Mouse (Mus musculus): ENCODE data around the gene Elovl6. TPM values are rescaled to one million over a fixed set of nuclear protein-coding genes. Genes with fewer than 3 reads are reported as not detected.

Elovl6 gene
- total RNA-seq, 2 experiments from 2014 or later = 36.3 to 48.3 TPM

DNA sequence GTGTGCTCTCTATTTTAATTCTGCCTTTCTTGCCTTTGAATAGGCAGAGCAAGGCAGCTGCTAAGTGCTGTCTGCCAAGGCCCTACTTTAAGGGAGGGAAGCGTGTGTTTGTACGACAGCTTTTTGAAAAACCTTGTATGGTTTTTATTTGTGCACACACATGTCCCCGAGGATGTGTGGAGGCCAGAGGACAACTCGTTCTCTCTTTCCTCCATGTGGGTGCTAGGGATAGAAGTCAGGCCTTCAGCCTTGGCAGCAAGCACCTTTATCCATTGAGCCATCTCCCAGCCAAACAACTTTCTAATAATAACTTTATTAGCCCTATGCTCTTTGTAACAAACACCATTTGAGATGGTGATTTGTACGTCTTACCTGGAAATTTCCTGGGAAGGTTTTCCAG, 34.7 kb downstream of the Elovl6 start:
- DNase-seq = no peak

DNA sequence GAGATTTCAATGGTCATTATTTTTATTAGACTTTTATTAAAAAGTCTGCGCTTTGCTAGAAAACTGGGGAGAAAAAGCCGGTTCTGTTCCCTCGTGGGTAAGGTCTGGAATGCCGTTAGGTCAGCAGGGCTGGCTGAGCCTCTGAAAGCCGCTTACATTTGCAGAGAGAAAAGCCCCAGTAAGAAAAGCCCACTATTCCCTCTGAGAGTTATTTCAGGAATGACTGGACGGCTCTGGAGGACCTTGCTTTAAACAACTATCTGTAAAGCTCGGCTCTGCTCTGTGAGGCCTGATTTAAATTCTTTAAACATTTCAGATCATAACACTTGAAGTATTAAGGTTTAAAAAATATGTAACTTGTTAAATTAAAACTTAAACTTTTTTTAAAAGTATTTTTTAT, 36.4 kb downstream of the Elovl6 start:
- no peak for DNase-seq

DNA sequence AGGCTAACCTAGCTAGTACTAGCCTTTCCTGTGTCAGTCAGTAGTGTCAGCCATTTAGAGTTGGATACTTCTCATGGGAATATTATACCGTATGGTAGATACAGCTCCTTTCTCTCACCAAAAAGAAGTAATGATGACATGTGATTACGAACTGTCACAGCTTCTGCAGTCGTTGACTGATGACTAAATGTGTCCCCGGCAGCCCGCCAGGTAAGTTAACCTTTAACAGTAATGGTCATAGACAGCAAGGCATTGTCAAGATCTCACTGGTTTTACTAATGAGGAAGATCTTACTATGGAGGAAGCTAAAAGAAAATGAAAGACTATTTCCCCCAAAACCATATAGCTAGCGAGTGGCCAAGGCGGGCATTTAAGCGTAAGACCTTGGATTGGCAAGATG, 38.8 kb downstream of the Elovl6 start:
- no peak for DNase-seq

DNA sequence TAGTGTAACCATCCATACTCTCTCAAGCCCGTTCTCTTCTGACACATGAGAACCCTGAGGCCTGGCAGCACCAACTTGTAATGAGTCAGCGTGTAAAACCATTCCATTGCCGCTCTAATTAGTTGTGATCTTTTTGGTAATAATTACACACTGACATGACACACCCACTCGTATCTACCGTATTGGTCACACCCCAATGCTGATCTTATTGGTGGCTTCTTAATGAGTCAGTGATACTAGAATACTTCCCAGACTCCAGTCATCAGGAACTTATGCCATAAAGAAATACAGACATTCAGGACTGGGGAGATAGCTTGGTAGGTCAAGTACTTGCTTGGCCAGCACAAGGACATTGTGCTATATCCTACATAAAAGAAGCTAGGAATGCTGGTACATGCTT, 39.5 kb downstream of the Elovl6 start:
- no peak for DNase-seq

DNA sequence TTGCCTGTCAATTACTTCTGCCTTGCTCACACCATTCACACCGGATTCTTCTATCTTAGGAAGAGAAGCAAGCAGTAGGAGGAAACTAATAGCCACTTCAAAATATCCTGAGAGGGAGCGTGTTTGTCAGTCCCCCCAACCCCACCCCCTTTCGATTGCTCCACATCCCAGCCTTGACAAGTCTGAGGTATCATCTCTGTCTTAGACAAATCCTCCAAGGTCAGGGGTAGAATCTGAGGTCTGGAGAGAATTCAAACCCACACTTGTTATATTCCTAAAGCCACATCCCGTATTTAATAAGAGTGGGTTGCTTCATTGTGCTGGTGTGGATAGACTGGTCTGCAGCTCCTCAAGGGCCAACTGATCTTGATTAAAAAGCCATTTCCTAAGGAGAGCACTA, 40.8 kb downstream of the Elovl6 start:
- DNase-seq = no peak

DNA sequence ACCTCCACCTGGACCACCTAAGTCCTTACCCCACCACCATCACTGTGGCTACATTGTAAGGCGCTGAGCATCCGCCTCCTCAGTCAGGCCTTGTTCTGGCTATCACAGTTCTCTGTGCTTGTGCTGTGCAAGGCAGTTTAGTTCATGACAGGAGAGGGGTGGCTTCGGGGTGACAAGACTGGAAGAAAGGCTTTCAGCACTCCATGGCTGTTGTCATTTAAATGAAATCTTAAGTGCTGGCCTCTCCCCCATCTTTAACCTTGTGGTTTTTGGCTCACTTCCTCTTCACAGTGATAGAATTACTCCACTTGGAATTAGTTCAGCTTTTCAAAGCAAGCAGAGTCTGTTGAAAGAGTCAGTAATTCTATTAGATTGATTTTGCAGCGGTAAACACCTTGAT, 41.5 kb downstream of the Elovl6 start:
- DNase-seq = no peak

DNA sequence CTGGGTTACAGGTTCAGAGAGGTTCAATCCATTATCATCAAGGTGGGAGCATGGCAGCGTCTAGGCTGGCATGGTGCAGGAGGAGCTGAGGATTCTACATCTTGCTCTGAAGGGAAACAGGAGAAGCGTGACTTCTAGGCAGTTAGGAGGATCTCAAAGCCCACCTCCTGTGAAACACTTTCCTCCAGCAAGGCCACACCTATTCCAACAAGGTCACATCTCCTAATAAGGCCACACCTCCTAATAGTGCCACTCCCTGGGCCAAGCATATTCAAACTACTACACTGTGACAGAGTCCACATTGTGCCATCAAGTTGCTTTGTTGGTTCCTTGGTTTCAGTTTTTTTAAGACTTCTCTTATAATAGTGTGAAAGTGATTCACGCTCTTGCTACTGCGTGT, 42.9 kb downstream of the Elovl6 start:
- DNase-seq = no peak

DNA sequence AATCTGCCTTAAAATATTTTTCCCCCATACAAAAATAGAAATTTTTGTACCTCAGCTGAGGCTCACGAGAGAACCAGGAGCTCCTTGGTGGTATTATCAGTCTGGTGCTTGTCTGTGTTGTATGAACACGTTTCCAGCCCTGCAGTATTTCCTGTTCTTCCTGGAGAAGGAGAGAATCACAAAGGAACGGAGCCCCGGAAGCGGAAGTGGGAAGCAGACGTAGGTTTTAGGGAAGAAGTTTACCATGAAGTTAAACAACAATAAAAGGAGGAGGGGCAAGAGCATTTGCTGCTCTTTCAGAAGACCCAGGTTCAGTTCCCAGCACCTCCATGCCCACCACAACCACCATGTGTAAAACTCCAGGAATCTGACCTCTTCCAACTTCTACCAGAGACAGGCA, 44.4 kb downstream of the Elovl6 start:
- DNase-seq = no peak

DNA sequence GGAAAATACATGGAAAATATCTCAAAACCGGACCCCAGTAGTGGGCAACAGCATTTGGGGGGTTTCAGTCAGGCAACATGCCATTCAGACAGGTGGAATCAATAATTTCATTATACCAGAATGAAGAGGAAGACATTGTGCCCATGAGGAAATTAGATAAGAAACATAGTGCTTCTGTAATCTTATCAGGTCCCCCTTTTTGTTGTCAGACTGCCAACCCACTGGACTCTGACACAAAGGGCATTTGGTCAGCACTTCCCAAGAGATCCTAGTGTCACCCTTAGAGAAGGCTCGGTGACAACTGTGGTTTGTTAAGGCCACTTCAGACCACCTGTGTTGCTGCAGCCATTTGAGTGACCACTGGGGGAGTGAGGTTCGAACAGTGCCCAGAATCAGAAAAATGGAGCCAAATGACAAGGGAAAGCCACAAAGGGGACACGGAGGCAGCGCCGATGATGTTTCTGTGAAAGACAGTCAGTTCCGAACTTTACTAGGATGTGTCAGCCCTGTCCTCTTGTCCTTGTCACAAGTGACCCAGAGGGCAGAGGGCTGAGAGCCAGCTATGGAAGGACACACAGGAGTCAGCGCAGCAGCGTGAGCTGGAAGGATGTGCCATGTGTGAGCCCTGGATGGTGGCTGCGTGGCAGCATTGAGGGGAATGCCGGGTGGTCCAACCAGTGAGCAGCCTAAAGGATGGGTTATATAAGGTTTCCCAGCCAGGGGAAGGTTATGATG, 46.8 kb downstream of the Elovl6 start:
- peak; percentile 47 for DNase-seq

DNA sequence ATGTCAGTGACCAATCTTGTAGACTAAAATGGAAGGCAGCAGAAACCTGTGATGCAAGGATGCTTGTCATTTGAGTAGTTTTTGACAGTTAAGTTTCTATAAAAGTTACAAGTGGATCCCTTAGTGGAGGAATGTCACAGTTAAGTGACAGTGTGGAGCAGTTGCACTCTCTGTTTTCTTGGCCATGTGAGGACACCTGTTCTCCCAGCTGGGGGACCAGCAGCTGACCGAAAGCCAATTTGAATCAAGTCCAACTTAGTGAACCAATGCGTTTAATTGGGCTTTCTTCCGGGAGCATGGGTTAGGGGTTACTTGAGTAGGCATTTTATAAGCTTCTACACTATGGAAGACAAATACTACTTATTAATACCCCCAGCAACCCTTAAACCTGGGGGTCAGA, 48.9 kb downstream of the Elovl6 start:
- DNase-seq = no peak

DNA sequence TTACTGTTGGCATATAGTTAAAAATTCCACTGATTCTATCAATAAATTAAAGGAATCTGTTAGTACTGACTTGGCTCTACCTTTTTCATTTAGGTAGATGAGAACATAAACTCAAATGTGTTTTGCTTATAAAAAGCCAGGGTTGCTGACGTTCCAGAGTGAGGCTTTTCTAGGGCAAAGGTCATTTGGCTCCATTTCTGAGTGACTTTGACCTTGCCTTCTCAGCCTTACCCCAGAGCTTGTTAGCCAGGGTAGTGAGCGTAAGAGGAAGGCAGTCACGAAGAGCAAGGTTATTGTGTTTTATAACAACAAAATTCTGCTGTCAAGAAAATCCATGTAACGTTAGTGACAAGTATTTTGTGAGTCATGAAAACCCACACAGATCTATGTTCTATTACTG, 50.3 kb downstream of the Elovl6 start:
- DNase-seq = peak; percentile 65

DNA sequence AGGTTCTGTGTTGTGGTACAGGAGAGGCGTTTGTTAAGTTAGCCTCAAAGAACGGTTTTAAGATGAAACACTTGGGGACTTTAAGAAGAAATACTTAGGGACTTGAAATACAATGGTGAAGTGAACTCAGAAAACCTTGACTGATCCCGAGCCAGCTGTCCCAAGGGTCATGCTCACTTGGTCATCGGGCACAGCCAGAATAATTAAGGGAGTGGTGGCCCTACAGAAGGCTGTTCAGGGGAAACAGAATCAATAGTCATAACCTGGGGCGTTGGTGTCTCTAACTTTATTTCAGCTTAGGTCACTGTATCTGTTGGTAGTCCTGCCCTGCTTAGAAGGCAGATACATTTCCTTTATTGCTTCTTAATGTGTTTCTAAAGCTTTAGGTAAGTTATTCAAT, 51.1 kb downstream of the Elovl6 start:
- peak; percentile 62 for DNase-seq

DNA sequence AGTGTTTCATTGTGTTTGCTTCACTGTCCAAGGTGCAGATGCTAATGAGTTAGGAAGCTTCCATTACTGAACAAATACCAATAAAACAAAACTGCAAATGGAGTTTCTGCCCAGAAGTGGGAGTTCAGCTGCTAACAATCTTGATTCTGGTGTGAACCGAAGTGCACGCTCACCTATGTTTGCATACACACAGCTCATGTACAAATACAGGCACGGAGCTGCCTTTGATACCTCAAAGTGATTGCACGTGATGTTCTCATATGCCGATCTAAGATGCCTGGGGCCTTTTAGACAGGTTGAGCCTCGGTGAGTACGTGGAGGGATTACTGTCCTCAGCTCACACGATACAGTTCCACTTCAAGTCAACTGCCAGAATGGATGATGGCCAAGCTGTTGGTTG, 55.8 kb downstream of the Elovl6 start:
- no peak for DNase-seq

DNA sequence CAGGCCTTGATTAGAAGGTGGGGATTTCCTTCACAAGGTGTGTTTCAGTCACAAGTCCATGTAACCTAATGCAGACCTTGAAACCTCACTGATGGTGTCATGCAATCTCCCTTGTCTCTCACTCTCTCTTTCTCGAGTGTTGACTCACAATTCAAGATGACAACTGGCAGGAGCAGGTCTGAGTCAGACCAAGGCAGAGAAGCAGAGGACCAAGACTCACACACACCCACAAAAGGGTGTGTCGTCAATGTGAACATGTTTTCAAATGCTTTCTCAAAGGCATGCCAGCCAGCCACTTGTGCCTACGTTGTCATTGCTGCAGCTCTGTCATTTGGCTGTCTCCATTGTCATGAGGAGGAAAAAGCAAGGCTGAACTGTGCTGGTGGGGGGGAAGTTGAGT, 56.6 kb downstream of the Elovl6 start:
- DNase-seq = no peak

DNA sequence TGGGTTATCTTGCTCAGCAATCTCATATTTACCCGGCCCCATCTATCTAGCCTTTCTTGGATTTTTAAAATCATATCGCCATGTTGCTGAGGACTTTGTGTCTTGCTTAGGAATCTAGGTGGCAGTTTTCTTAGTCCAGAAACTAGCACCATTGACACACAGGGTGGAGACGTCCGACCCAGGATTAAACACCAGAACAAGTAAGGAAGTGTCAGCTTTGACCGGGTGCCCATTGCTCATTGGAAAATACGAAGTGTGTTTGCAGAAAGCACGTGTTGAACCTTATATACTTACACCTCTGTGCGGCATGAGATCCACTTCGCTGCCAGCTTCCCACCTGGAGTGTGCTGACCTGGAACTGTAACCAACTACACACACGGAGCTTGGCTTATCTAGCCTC, 57.5 kb downstream of the Elovl6 start:
- DNase-seq = no peak

DNA sequence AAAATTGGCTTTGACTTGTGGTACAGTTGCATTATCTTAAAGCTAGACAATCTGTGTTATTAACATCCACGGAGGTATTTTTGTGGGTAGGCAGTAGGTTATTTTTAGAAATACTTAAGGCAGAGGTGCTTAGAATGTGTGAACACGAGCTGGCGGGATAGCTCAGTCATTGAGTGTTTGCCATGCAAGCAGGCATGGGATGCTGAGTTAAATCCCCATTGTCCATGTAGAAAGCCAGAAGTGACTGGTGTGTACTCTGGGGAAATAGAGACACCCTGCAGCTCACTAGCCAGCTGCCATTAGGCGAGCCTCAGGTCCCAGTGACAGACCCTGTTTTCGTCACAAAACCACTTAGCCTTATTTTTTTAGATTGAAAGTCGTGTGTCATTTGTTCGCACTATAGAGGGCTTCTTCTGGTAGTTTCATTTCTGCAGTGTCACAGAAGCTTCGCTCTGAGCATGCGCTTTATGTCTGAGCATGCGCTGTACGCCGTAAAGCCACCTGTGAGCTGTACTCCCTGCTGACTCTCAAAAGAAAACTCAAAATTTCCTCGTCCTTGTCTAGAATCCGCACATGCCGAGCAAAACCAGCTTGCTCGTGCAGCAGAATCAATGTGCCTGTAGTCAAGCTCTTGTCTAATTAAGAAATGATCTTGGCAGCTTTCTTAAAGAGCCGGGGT, 58.5 kb downstream of the Elovl6 start:
- no peak for DNase-seq

DNA sequence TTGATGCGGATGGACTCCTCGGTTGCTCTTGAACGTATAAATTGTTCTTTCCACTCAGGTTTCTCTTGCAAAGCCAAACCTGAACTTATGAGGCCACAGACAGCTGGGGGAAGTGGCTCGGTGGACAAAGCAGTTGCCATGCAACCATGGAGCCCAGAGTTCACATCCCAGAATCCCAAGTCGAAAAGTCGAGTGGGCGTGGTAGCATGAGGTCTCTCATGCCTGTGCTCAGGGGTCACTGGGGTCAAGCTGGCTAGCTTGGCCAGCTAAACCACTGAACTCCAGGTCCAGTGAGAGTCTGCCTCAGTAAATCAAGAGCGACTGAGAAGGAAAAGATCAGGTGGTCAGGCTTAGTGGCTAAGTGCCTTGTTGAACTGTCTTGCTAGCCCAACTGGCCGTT, 59.1 kb downstream of the Elovl6 start:
- no peak for DNase-seq

DNA sequence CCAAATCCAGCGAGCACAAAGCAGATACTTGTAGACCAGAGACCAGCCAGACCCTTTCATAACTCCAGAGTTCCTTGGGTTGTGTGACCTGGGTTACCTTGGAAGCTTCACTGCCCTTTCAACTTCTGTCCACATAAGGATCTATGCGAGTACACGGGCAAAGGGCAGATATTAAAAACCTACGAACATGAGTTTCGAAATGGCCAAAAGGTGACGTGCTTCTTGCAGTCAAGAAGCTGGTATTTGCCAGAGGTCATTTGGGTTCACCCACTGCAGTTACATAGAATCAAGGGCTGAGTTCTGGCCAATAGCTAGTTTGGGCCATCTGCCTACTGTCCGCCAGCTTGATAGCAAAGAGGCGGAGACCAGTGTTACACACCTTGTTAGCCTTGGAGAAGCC, 59.6 kb downstream of the Elovl6 start:
- peak; percentile 45 for DNase-seq

DNA sequence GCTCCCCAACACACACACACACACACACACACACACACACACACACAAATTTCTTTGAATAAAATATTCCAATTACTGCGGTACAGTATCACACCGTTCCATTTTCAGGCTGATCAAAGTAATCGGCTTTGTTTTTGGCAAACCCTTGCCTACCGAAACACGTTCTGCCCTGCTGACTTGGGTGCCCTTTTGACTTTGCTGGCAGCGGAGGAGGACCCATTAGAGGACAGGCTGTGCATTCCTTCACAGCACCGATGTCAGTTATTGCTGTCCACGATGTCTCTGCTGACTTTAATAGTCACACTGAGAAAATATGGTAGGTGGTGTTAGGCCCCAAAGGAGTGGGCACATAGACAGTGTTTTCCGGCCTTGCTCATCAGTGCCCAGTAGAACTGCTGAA, 60.8 kb downstream of the Elovl6 start:
- no peak for DNase-seq

DNA sequence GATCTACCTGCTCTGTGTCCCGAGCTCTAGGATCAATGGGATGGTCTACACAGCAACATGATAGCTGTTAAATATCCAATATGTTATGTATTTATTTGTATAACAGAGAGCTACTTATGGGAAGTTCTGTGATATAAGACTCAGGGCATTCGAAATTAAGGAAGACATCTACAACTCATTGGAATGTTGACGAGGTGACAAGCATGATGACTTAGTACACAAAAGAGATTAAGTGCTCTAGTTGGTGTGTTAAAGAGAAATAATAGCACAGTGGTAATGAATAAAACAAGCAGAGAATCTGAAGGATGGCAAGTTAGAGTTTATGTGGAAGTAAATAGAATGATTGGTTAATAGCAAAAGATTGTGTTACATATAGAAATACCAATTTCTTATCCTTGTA, 61.6 kb downstream of the Elovl6 start:
- DNase-seq = no peak

DNA sequence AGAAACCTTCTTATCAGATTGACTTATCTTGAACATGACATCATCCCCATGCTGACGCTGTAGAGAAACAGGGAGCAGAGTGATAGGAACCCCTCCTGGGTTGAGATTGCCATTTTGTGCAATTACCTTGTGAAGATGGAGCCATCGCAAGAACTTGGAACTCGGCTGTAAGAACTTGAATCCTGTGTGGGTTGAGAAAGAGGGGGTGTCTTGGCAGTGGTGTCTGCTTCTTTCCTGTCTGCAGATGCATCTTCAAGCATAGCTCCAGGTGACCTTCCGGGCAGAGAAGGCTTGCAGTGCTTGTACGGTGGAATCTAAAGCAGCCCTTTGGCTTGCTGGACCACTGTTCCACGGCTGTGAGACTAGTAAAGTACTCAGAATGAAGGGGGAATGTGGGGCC, 63.9 kb downstream of the Elovl6 start:
- no peak for DNase-seq

DNA sequence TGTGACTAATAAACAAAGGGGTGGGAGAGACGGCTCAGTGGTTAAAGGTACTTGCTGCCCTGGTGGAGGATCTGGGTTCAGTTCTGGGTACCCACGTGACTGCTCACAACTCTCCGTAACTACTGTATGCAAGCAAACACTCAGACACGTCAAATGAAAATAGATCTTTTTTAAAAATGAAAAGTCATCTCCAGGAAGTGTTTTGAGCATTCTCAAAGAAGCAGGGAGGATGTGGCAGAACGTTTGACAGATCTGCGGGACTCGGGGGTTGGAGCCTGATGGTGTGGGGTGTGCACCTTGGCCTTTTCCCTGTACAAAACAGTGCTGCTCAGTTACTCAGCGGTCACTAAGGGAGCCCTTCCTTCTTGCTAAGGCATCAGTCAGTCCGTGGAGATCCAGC, 70.1 kb downstream of the Elovl6 start:
- DNase-seq = no peak

DNA sequence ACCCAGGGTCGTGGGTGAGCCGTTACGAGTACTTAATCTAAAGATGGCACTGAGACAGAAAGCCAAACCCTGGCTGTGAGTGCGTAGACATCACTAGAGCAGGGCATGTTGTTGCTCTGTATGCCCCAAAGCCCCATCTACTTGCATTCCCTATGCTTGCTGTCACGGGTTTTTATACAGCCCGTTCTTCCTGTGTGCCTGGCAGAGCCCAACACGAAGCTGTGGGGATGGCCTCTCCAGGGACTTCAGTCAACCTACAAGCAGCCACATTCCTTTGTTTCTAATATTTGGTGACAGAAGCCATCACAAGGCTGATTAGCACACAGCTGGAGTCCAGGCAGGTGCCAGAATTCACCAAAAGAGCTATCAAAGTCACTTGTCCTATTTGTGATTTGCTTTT, 73.3 kb downstream of the Elovl6 start:
- no peak for DNase-seq

DNA sequence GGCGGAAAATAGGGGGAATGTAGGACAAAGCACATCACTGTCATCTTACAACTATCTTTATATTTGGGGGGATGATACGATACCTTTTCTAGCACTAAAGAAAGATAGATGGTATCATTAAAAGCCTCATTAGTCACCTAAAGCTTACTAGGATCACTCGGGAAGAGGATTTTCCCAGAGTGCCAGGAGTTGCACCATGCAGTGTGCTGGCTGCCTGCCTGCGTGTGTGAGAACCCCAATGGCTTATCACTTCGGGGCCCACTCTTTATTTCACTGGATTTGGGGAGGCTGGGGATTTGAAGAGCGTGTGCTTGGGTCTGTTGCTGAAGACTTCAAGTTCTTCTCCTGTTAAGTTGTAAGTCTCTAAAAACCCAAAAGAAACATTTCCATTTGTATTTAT, 73.8 kb downstream of the Elovl6 start:
- DNase-seq = no peak

Data from adrenal gland, postnatal 10 days (tissue).